Mouse (Mus musculus) left cerebral cortex, postnatal 14 days (tissue): ENCODE data around the gene Lamc3. TPM values are rescaled to one million over a fixed set of nuclear protein-coding genes. Genes with fewer than 3 reads are reported as not detected.
"Not testable (repeated sequence)": the region's sequence is repeated elsewhere in the genome, so short reads cannot be mapped to it uniquely, and the experiment has no call there.

Experiments used
- DNase-seq, 2 experiments: peaks; one replicate each; pipeline ENCODE4 v3.0.0; 2021 to 2022; ENCODE audit warnings: low spot score in 2 of 2, mixed read lengths in 1 of 2
- intact Hi-C: fragments of 180-260 bp; cut with DNase I; formaldehyde crosslinking; loops from one replicate; pipeline ENCODE4 v1.15.1; 2025
- total RNA-seq, 2 experiments: library from RNA; stranded (reverse); gene quantifications; 2 replicates each; pipeline ENCODE4 v1.2.3; 2021

The Lamc3 gene
- total RNA-seq, 2 experiments from 2014 or later, result 9.2 to 11.4 TPM

GRCm38 (mm10) chr2:31869692-31870091 is 17.4 kb upstream of the Lamc3 start:
- intact Hi-C loops, result no loop called here
- DNase-seq, result no peak

GRCm38 (mm10) chr2:31870683-31871082 is 16.4 kb upstream of the Lamc3 start:
- intact Hi-C loops, result no loop called here
- DNase-seq, result no peak

- DNase-seq, result no peak
- intact Hi-C loops, result no loop called here
Observed at GRCm38 (mm10) chr2:31874290-31874855, 12.7 kb upstream of the Lamc3 start.

- DNase-seq, result peak; percentile 51 to 63
- intact Hi-C loops, result no loop called here
Observed at GRCm38 (mm10) chr2:31876446-31876845, 10.6 kb upstream of the Lamc3 start.

GRCm38 (mm10) chr2:31878610-31879009 is 8.5 kb upstream of the Lamc3 start:
- intact Hi-C loops, result no loop called here
- no peak for DNase-seq

GRCm38 (mm10) chr2:31880868-31881267 is 6.2 kb upstream of the Lamc3 start:
- DNase-seq, result no peak
- intact Hi-C loops, result loop anchor here (10.0 kb wide), 1 partner anchor 396 kb away; no protein-coding TSS in a partner anchor

- intact Hi-C loops, result loop anchor here (10.0 kb wide), 1 partner anchor 398 kb away; no protein-coding TSS in a partner anchor
- DNase-seq, result no peak
Observed at GRCm38 (mm10) chr2:31883061-31883460, 4.0 kb upstream of the Lamc3 start.

GRCm38 (mm10) chr2:31884806-31885205 is 2.3 kb upstream of the Lamc3 start:
- intact Hi-C loops, result loop anchor here (1.0 to 10.0 kb wide), 3 partner anchors 68 to 400 kb away; no protein-coding TSS in a partner anchor
- peak; percentile 42 to 70 for DNase-seq

GRCm38 (mm10) chr2:31888871-31889270 is 1.8 kb downstream of the Lamc3 start:
- intact Hi-C loops, result loop anchor here (5.0 to 10.0 kb wide), 2 partner anchors 72 to 404 kb away; no protein-coding TSS in a partner anchor
- DNase-seq, result no peak

- intact Hi-C loops, result no loop called here
- DNase-seq, result no peak
Observed at GRCm38 (mm10) chr2:31891219-31891618, 4.1 kb downstream of the Lamc3 start.

GRCm38 (mm10) chr2:31893110-31893669 is 6.1 kb downstream of the Lamc3 start:
- DNase-seq, result no peak
- intact Hi-C loops, result no loop called here

GRCm38 (mm10) chr2:31894221-31894870 is 7.3 kb downstream of the Lamc3 start:
- intact Hi-C loops, result no loop called here
- DNase-seq, result peak; percentile 38 to 46

- DNase-seq, result no peak
- intact Hi-C loops, result no loop called here
Observed at GRCm38 (mm10) chr2:31900932-31901331, 13.8 kb downstream of the Lamc3 start.

- intact Hi-C loops, result no loop called here
- DNase-seq, result peak in 1 of 2 experiments; percentile 29
Observed at GRCm38 (mm10) chr2:31901659-31902362, 14.7 kb downstream of the Lamc3 start.

- intact Hi-C loops, result no loop called here
- DNase-seq, result no peak
Observed at GRCm38 (mm10) chr2:31904089-31904488, 17.0 kb downstream of the Lamc3 start.

GRCm38 (mm10) chr2:31904622-31905021 is 17.5 kb downstream of the Lamc3 start:
- intact Hi-C loops, result no loop called here
- no peak for DNase-seq

- no peak for DNase-seq
- intact Hi-C loops, result no loop called here
Observed at GRCm38 (mm10) chr2:31905682-31906081, 18.6 kb downstream of the Lamc3 start.

- peak; percentile 37 to 63 for DNase-seq
- intact Hi-C loops, result no loop called here
Observed at GRCm38 (mm10) chr2:31906407-31906806, 19.3 kb downstream of the Lamc3 start.

GRCm38 (mm10) chr2:31912575-31912974 is 25.5 kb downstream of the Lamc3 start:
- DNase-seq, result no peak
- intact Hi-C loops, result no loop called here

- DNase-seq, result not testable (repeated sequence)
- intact Hi-C loops, result loop anchor here (2.0 kb wide), 1 partner anchor 97 kb away; no protein-coding TSS in a partner anchor
Observed at GRCm38 (mm10) chr2:31914213-31914612, 27.1 kb downstream of the Lamc3 start.
